9 mouse cellular contexts compared by ENCODE assay signal in genomic region chr12:8547357-8547756, GRCm38 (mm10). TPM values are rescaled to one million over a fixed set of nuclear protein-coding genes. Genes with fewer than 3 reads are reported as not detected.
DNase-seq lines count a peak whose midpoint lies in the region; ATAC-seq and TF ChIP-seq lines count a peak whose summit lies in the region.
"Had no signal": no experiment of that assay in that cellular context is flagged by ENCODE, and none has a peak within 500 bp of the region (broad histone marks: within the 10 kb centered on the region; RNA-seq: fewer than 3 reads in every experiment).

No protein-coding gene starts in this region.

- H3K9ac ChIP-seq in ES-E14 (ENCODE audit: insufficient read depth, low read depth, low read length, poor library complexity, severe bottlenecking) = no peak overlapping the region
- no peak overlapping the region for H3K9ac ChIP-seq in forebrain, embryonic 16.5 days (replicated peaks; ENCODE audit: low read depth, low read length)
- H3K9ac ChIP-seq in lung, embryonic 14.5 days = no peak overlapping the region
- H3K9ac ChIP-seq in neural tube, embryonic 15.5 days (replicated peaks) = no peak overlapping the region

- no peak overlapping the region for H3K27ac ChIP-seq in ES-E14 (ENCODE audit: insufficient read depth, low read depth, low read length, poor library complexity, severe bottlenecking)
- no peak overlapping the region for H3K27ac ChIP-seq in forebrain, embryonic 16.5 days (ENCODE audit: low read length)
- H3K27ac ChIP-seq in lung, embryonic 14.5 days (ENCODE audit: low read depth) = no peak overlapping the region
- H3K27ac ChIP-seq in neural tube, embryonic 15.5 days (replicated peaks) = no peak overlapping the region

- no peaks in the 10 kb centered on the region for H3K36me3 ChIP-seq in ES-E14 (ENCODE audit: control insufficient read depth, insufficient read depth, low read length, poor library complexity, severe bottlenecking)
- no peaks in the 10 kb centered on the region for H3K36me3 ChIP-seq in forebrain, embryonic 16.5 days (ENCODE audit: control insufficient read depth, insufficient read depth)
- H3K36me3 ChIP-seq in lung, embryonic 14.5 days (ENCODE audit: insufficient read depth) = no peaks in the 10 kb centered on the region
- no peaks in the 10 kb centered on the region for H3K36me3 ChIP-seq in neural tube, embryonic 15.5 days

- no peaks in the 10 kb centered on the region for H3K9me3 ChIP-seq in ES-E14 (ENCODE audit: control insufficient read depth, insufficient read depth, low read depth, low read length)
- H3K9me3 ChIP-seq in forebrain, embryonic 16.5 days (ENCODE audit: control insufficient read depth, low read length) = no peaks in the 10 kb centered on the region
- no peaks in the 10 kb centered on the region for H3K9me3 ChIP-seq in lung, embryonic 14.5 days (ENCODE audit: low read depth, low read length)
- no peaks in the 10 kb centered on the region for H3K9me3 ChIP-seq in neural tube, embryonic 15.5 days (replicated peaks)

- H3K4me3 ChIP-seq in ES-E14 (ENCODE audit: insufficient read depth in 1 of 2, low read depth in 1 of 2, low read length in 2 of 2, poor library complexity in 1 of 2, severe bottlenecking in 1 of 2) = no peak overlapping the region
- H3K4me3 ChIP-seq in forebrain, embryonic 16.5 days (replicated peaks; ENCODE audit: low read length) = no peak overlapping the region
- H3K4me3 ChIP-seq in lung, embryonic 14.5 days (ENCODE audit: low read depth, low read length) = no peak overlapping the region
- H3K4me3 ChIP-seq in neural tube, embryonic 15.5 days (replicated peaks) = no peak overlapping the region

- no peaks in the 10 kb centered on the region for H3K27me3 ChIP-seq in forebrain, embryonic 16.5 days (replicated peaks; ENCODE audit: control insufficient read depth, insufficient read depth, low read length)
- no peaks in the 10 kb centered on the region for H3K27me3 ChIP-seq in lung, embryonic 14.5 days (ENCODE audit: insufficient read depth, low read length)
- H3K27me3 ChIP-seq in neural tube, embryonic 15.5 days (replicated peaks) = no peaks in the 10 kb centered on the region

- in situ Hi-C loops in ES-E14 (cut with MboI; ENCODE audit: low sequenced_read_pairs in 2 of 2, unreplicated experiment in 2 of 2) = no loop called here

- 19% methylated on average over 11 of the region's 11 CpGs for WGBS in forebrain, embryonic 16.5 days
- WGBS in lung, embryonic 14.5 days = 22% methylated on average over 11 of the region's 11 CpGs
- WGBS in neural tube, embryonic 15.5 days = 22% methylated on average over 11 of the region's 11 CpGs

- H3K4me2 ChIP-seq in forebrain, embryonic 16.5 days (ENCODE audit: low read length) = no peak overlapping the region
- H3K4me2 ChIP-seq in lung, embryonic 14.5 days = no peak overlapping the region
- H3K4me2 ChIP-seq in neural tube, embryonic 15.5 days = no peak overlapping the region

- H3K4me1 ChIP-seq in ES-E14 (ENCODE audit: control insufficient read depth in 2 of 2, insufficient read depth in 2 of 2, low read length in 2 of 2, poor library complexity in 1 of 2) = peaks cover 0 to 8% of the 10 kb centered on the region in 2 experiments; a peak in 2 of 4 replicates
- no peaks in the 10 kb centered on the region for H3K4me1 ChIP-seq in forebrain, embryonic 16.5 days (replicated peaks; ENCODE audit: control insufficient read depth, insufficient read depth, low read length)
- H3K4me1 ChIP-seq in lung, embryonic 14.5 days (ENCODE audit: insufficient read depth) = no peaks in the 10 kb centered on the region
- no peaks in the 10 kb centered on the region for H3K4me1 ChIP-seq in neural tube, embryonic 15.5 days

- peak; percentile 99 for TF ChIP-seq CTCF in lung, embryonic 14.5 days (IDR thresholded peaks at IDR 0.05; ENCODE audit: low read depth)

- ATAC-seq in cerebellum, adult (ENCODE audit: insufficient number of reproducible peaks, low FRiP score, low TSS enrichment) = peak; percentile 87
- ATAC-seq in forebrain, embryonic 16.5 days = peak; percentile 71
- peak; percentile 85 for ATAC-seq in lung, embryonic 14.5 days (ENCODE audit: insufficient read depth)
- peak; percentile 75 for ATAC-seq in neural tube, embryonic 15.5 days (ENCODE audit: low FRiP score)

- DNase-seq in ES-E14 (ENCODE audit: low read depth, low spot score) = peak; percentile 93
- DNase-seq in heart, postnatal 4 days = peak; percentile 81
- peak; percentile 30 to 84 for DNase-seq in layer of hippocampus, adult 18-20 months (ENCODE audit: low spot score in 2 of 2)
- peak; percentile 92 for DNase-seq in lung, embryonic 14.5 days
- peak; percentile 64 for DNase-seq in testis, postnatal 14 days (ENCODE audit: low spot score)

TF ChIP-seq in ES-E14, 5 proteins besides CTCF, POLR2A, EP300 and RAD21:
- TF ChIP-seq HCFC1 (IDR thresholded peaks at IDR 0.05; ENCODE audit: borderline replicate concordance, insufficient read depth, low read length) (peak; percentile 55; the same call in 1 of the 2 replicates), CHD2 (IDR thresholded peaks at IDR 0.05; ENCODE audit: low read depth, low read length) (no peak), MAFK (IDR thresholded peaks at IDR 0.05; ENCODE audit: insufficient read depth, low read depth, low read length) (0 out of 2 replicates have a peak, but pooled peaks have one; percentile 12), ZC3H11A (IDR thresholded peaks at IDR 0.05; ENCODE audit: borderline replicate concordance, low read depth, low read length) (peak; percentile 87; the same call in 1 of the 2 replicates)

RNA-seq across cellular contexts. Expression of gene Rhob, which starts 47.5 kb away (rescaled TPM):
- 29.4 and 43.6 TPM in 2 replicates for total RNA-seq in ES-E14 (2012; rRNA removed)
- 70.3 and 74.9 TPM in 2 replicates for polyA plus RNA-seq in forebrain, embryonic 16.5 days (2015; fragmentation: Nextera tagmentation; extraction: Ambion mirVana)
- total RNA-seq in heart, postnatal 4 days (2021) = 100 to 1,000 TPM; 124 to 128 TPM
- 100 to 1,000 TPM; 360 to 385 TPM for total RNA-seq in layer of hippocampus, adult 18-20 months (2021)
- 62.4 and 66.5 TPM in 2 replicates for polyA plus RNA-seq in lung, embryonic 14.5 days (2014; fragmentation: Nextera tagmentation; extraction: Ambion mirVana)
- 77.0 and 91.1 TPM in 2 replicates for polyA plus RNA-seq in neural tube, embryonic 15.5 days (2015; fragmentation: Nextera tagmentation; extraction: Ambion mirVana)

RNA-seq across cellular contexts. Expression of gene Slc7a15, which starts 51.5 kb away (rescaled TPM):
- 0.18 TPM in 1 of 2 replicates, not detected in the other for total RNA-seq in ES-E14 (2012; rRNA removed)
- not detected in 2 replicates for polyA plus RNA-seq in forebrain, embryonic 16.5 days (2015; fragmentation: Nextera tagmentation; extraction: Ambion mirVana)
- total RNA-seq in heart, postnatal 4 days (2021) = not detected
- not detected for total RNA-seq in layer of hippocampus, adult 18-20 months (2021)
- not detected in 2 replicates for polyA plus RNA-seq in lung, embryonic 14.5 days (2014; fragmentation: Nextera tagmentation; extraction: Ambion mirVana)
- polyA plus RNA-seq in neural tube, embryonic 15.5 days (2015; fragmentation: Nextera tagmentation; extraction: Ambion mirVana) = not detected in 2 replicates
- total RNA-seq: layer of hippocampus, postnatal 25 days had no signal
